Mouse (Mus musculus): ENCODE results near the gene Oas1d.

The Oas1d gene

DNA sequence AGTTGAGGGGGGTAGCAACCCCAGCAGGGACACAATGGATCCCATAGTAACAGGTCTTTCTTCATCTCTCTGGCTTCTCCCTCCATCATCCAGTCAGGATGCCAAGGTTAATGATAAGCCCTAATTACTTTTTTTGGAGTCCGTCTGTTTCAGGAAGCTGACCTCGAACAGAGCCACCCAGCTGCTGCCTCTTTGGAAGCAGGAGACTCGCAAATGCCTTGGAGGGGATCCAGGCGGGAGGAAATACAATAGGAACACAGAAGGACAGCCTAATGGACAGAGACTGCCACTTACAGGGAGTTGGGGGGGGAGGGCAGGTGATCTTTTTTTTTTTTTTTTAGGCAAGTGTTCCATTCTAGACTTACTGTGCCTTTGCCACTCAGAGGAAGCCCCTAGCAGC, 55.4 kb downstream of the Oas1d start:
- DNase-seq (ENCODE audit: low read depth, low spot score): no peak
